Mouse (Mus musculus): ENCODE results near the gene Tle1. TPM values are rescaled to one million over a fixed set of nuclear protein-coding genes. Genes with fewer than 3 reads are reported as not detected.
A peak's percentile ranks its signal among the peaks of the same experiment; 100 is the strongest.

Tle1 gene
- polyA plus RNA-seq (2012; rRNA removed), result 45.4 and 46.7 TPM in 2 replicates

DNA sequence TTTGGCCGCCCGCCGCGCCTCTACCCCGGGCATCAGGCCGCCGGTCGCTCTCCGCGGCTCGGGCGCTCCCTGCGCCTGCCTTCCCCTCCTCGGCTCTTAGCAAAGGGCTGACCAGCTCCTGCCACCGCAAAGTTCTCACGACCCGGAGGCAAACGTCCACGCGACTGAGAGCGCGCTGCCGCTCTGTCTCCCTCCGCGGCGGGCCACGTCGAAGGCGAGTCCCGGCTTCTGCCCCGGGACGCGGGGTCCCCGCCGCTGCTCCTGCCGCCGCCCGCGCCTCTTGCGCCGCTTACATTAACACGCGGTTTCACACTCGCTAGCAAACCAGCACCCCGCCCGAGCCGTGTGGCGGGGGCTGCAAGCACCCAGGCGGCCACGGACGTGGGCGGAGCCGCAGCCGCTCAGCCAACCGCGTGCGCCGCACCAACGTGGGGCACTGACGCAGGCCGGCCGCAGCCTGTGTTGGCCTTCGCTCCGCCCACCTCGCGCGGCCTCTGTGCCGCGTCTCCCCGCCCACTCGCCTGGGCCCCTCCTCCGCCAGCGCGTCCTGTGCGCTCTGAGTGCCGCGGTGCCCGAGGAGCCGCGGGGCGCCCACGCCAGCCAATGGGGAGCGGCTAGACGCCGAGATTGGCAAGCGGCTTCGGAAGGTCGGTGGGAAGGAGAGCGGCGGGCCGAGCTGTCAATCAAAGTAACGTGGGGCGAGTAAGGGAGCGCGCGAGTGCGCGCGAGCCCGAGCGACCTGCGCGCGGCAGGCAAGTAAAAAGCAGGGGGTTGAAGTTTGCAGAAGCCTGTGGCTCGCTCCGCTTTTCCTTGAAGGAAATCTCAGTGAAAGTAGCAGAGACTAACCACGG is at the start of gene Tle1:
Tle1 (minus strand) TSS at position 361 of the 851 bp plus-strand sequence.
- H3K4me3 ChIP-seq (ENCODE audit: insufficient read depth, low read length), result peak within 1 kb of the TSS; percentile 90
- H3K27ac ChIP-seq (ENCODE audit: insufficient read depth, low read length), result peak within 1 kb of the TSS; percentile 99
- TF ChIP-seq POLR2A (IDR thresholded peaks at IDR 0.05; ENCODE audit: extremely low read depth, insufficient read depth, low read length) (peak; percentile 57), CTCF (IDR thresholded peaks at IDR 0.05; ENCODE audit: extremely low read depth, insufficient read depth, low read length) (no peak)
- H3K4me1 ChIP-seq (ENCODE audit: control insufficient read depth, insufficient read depth, low read length), result no peaks in the 10 kb centered on the region; the same call in 1 of the 2 replicates

DNA sequence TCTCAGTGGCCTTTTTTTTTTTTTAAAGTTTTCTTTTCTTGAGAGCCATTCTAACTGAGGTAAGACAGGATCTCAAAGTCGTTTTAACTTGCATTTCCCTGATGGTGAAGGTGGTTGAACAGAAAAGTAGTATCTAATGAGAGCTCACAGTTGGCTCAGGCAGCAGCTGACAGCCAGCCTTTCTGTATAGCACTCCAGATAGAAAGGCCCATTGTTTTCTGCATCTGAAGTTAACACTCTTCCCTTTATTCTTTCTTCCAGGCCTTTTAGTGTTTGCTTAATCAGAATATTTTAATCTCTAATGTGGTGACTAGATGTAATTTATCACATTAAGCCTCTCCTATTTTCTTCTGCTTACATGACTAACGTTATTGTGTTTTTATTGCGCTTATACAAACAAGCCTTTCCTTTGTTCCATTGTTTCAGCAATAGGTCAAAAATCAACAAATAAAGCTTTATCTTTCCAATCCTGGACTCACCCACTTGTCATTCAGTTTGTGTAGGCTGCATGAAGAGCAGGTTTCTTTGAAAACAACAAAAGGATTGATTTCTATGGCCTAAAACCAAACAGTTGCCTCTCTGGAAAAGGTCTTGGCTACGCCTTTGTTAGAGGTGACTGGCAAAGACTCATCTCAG is 33.0 kb upstream of the Tle1 start:
- TF ChIP-seq CTCF (IDR thresholded peaks at IDR 0.05; ENCODE audit: extremely low read depth, insufficient read depth, low read length) (no peak), POLR2A (IDR thresholded peaks at IDR 0.05; ENCODE audit: extremely low read depth, insufficient read depth, low read length) (no peak)
- no peak overlapping the region for H3K4me3 ChIP-seq (ENCODE audit: insufficient read depth, low read length)
- H3K27ac ChIP-seq (ENCODE audit: insufficient read depth, low read length), result no peak overlapping the region
- H3K4me1 ChIP-seq (ENCODE audit: control insufficient read depth, insufficient read depth, low read length), result no peaks in the 10 kb centered on the region

DNA sequence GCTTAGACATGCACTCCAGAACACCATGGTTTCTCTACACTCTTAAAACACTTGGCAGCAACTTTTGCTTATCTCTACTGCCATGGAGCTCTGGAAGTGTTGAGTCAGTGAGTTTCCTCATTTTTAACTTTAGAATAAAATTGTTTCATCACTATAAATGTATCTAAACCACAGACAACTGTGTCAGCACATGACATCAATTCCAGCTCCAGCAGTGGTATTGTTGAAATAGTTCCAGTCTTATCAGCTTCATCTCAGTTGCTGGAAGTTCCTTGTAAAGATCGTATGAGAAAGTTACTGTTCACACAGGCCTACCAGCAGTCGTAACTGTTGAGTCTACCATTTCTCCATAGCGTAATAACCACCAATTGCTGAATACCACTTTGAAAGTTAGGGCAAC is 31.5 kb upstream of the Tle1 start:
- H3K4me3 ChIP-seq (ENCODE audit: insufficient read depth, low read length), result no peak overlapping the region
- H3K27ac ChIP-seq (ENCODE audit: insufficient read depth, low read length), result no peak overlapping the region
- H3K4me1 ChIP-seq (ENCODE audit: control insufficient read depth, insufficient read depth, low read length), result no peaks in the 10 kb centered on the region
- no peak for TF ChIP-seq CTCF (IDR thresholded peaks at IDR 0.05; ENCODE audit: extremely low read depth, insufficient read depth, low read length)
- no peak for TF ChIP-seq POLR2A (IDR thresholded peaks at IDR 0.05; ENCODE audit: extremely low read depth, insufficient read depth, low read length)

DNA sequence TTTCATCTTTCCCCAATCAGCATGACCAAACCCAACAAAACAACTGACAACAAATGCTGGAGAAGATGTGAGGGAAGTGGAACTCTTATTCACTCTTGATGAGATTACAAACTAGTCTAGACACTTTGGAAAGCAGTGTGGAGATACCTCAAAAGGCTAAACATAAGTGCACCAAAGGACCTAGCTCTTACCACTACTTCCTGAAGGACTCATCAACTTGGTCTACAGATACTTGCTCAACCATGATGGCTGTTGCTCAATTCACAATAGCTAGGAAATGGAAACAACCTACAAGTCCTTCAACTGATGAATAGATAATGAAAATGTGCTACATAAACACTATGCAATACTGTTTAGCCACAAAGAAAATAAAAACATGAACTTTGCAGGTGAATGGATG is 30.1 kb upstream of the Tle1 start:
- no peak for TF ChIP-seq POLR2A (IDR thresholded peaks at IDR 0.05; ENCODE audit: extremely low read depth, insufficient read depth, low read length)
- TF ChIP-seq CTCF (IDR thresholded peaks at IDR 0.05; ENCODE audit: extremely low read depth, insufficient read depth, low read length), result no peak
- Histone ChIP-seq H3K4me1 (ENCODE audit: control insufficient read depth, insufficient read depth, low read length) (no peaks in the 10 kb centered on the region), H3K4me3 (ENCODE audit: insufficient read depth, low read length) (no peak overlapping the region), H3K27ac (ENCODE audit: insufficient read depth, low read length) (no peak overlapping the region)

DNA sequence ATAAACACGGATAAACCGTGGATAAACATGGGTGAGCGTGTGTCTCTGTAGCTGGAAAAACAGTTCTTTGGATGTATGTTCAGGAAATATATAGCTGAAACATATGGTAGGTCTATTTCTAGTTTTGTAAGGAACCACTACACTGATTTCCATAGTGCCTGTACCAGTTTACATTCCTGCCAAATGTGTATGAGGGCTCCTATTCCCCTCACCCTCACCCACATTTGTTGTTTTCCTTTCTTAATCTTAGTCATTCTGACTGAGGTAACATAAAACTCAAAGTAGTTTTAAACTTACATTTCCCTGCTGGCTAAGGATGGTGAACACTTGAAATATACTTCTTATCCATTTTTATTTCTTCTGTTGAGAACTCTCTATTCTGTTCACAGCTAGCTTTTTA is 20.9 kb upstream of the Tle1 start:
- Histone ChIP-seq H3K4me1 (ENCODE audit: control insufficient read depth, insufficient read depth, low read length) (no peaks in the 10 kb centered on the region), H3K27ac (ENCODE audit: insufficient read depth, low read length) (no peak overlapping the region)
- TF ChIP-seq POLR2A (IDR thresholded peaks at IDR 0.05; ENCODE audit: extremely low read depth, insufficient read depth, low read length) (no peak), CTCF (IDR thresholded peaks at IDR 0.05; ENCODE audit: extremely low read depth, insufficient read depth, low read length) (no peak)

DNA sequence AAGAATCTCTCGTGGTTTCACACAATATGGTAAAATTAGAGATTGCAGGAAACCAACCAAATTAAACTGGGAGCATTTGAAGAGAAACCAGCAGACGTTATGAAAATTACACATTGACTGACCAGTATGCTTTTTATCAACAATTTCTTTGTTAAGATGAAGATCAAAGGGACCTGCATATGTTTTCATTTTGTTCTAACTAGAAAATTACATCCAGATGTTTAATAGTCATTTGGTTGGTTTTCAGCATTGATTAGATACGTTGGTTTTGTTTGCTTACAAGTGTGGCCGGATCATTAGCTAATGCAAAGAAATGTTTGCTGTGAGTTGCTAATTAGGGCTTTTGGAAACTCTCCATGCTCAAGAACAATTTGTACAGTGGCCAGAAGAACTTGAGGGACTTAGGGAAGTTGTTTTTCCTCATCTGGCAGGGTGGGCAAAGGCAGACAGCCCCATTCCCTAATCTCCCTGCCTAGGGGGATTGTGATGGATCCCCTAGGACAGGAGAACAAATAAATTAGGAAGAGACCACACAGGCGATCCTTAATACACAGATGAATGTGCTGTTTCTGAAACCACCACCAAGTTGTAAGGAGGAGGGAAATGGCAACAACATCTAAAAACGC is 3.8 kb upstream of the Tle1 start:
- no peak overlapping the region for H3K27ac ChIP-seq (ENCODE audit: insufficient read depth, low read length)
- H3K4me3 ChIP-seq (ENCODE audit: insufficient read depth, low read length), result no peak overlapping the region
- TF ChIP-seq CTCF (IDR thresholded peaks at IDR 0.05; ENCODE audit: extremely low read depth, insufficient read depth, low read length) (no peak), POLR2A (IDR thresholded peaks at IDR 0.05; ENCODE audit: extremely low read depth, insufficient read depth, low read length) (no peak)
- H3K4me1 ChIP-seq (ENCODE audit: control insufficient read depth, insufficient read depth, low read length), result no peaks in the 10 kb centered on the region; the same call in 1 of the 2 replicates

More for the DNA sequence above, 20.9 kb upstream of the Tle1 start:
- no peak overlapping the region for H3K4me3 ChIP-seq (ENCODE audit: insufficient read depth, low read length)

DNA sequence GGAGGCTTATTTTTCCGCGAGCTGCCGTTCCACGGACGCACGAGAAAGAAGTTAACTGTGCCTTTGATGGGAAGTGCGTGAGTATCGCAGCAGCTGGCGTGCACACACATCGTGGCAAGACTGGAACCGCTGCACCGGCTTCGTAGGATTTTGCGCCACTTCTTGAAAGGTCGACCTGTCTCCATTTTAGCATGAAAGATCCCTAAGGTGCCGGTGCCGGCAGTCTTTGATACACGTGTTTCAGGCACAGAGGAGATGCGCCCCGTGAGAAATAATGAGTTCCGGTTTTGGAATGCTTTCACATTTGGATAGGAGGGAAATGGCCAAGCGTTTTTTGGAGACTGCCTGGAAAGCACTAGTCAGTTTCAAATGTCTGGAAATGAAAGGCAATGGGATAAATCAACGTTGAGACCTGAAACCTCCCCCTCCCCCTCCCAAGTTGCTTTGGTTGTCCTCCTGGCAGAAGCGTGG is 837 bp upstream of the Tle1 start:
- H3K4me1 ChIP-seq (ENCODE audit: control insufficient read depth, insufficient read depth, low read length), result no peaks in the 10 kb centered on the region; the same call in 1 of the 2 replicates
- peak overlapping the region; percentile 90 for H3K4me3 ChIP-seq (ENCODE audit: insufficient read depth, low read length)
- H3K27ac ChIP-seq (ENCODE audit: insufficient read depth, low read length), result peak overlapping the region; percentile 4; the same call in 1 of the 2 replicates
- no peak for TF ChIP-seq CTCF (IDR thresholded peaks at IDR 0.05; ENCODE audit: extremely low read depth, insufficient read depth, low read length)
- no peak for TF ChIP-seq POLR2A (IDR thresholded peaks at IDR 0.05; ENCODE audit: extremely low read depth, insufficient read depth, low read length)

DNA sequence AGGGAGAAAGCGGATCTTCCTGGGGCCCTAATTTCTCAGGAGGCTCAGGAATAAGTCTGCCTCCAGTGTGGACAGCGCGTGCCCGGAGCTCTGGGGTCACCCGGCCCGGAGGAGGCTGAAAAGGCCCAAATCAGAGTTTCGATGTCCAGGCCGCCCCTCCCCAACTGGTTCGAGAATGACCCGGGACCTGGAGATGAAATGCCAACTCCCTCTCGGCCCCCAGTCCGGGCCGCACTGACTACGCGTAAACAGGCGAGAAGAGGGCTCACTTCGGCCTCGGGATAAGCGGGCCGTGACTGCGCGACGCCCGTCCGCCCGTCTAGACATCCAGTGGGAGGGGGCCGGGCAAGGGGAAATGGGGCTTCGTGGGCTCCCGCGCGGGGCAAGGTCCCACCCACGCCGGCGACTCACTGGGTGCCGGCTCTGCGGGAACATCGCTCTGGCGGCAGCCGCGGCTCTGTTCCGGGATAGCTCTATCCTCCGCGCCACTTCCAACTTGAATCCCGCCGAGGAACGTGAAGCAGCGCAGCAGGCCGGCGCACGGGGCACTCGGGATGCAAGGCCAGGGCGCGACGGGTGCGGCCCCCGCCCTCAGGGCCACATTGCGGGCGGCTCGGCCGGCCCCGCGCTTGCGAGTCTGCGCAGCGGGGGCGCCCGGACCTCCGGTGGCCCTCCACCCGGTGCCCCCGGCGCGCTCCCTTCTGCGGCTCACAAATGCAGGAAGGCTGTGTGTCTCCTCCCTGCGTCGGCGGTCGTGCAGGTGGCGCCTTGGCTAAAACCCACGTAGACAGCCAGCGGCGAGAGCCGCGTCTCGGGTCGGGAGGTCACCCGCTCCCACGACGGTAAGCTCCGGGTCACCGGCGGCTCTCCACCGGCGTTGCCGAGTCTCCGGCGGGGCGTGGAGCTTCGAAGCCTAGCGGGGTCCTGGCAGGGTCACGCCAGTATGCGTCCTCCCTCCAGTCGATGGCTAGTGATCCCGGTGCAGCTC is 854 bp downstream of the Tle1 start:
- Histone ChIP-seq H3K4me3 (ENCODE audit: insufficient read depth, low read length) (peak overlapping the region; percentile 90), H3K27ac (ENCODE audit: insufficient read depth, low read length) (peak overlapping the region; percentile 99), H3K4me1 (ENCODE audit: control insufficient read depth, insufficient read depth, low read length) (no peaks in the 10 kb centered on the region; the same call in 1 of the 2 replicates)
- no peak for TF ChIP-seq CTCF (IDR thresholded peaks at IDR 0.05; ENCODE audit: extremely low read depth, insufficient read depth, low read length)
- no peak for TF ChIP-seq POLR2A (IDR thresholded peaks at IDR 0.05; ENCODE audit: extremely low read depth, insufficient read depth, low read length)
